Comparison of ENCODE assay signal across 8 mouse cellular contexts in the genomic region with DNA sequence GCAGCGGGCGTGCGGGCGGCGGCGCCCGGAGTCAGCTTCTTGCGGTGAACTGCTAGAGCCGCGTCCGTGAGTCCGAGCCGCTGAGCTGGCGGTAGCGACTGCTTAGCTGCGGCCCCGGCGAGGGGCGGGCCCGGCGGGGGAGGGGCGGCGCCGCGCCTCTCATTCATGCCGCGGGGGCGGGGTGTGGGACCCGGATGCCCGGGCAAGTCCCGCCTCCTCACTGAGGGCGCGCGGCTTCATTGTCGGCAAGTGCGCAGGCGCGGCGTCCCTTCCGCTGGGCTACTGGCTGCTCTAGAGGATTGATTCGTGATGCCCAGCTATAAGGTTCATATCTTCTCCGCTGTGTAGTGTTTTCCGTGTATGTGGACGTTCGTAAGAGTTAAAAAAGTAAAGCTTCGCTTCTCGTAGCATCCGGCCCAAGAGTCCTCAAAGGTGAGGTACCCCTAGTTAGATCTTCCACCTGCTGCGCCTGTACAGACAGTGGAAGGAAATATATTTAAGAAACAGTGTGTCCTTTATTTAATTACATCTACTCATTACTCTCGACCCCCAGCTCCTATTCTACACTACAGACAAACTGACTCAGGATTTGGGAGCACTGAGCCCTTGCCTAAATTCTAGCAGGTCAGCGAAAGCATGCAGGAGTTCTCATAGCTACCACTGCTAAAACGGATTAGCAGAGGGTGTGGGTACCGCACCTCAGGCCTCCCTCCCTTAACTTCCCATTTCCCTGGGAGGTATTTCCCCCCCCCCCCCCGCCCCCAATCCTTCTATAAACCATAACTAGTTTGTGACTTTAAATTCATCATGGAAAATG. TPM values are rescaled to one million over a fixed set of nuclear protein-coding genes. Genes with fewer than 3 reads are reported as not detected.
DNase-seq lines count a peak whose midpoint lies in the region; ATAC-seq and TF ChIP-seq lines count a peak whose summit lies in the region.

Gene Rnf24 (minus strand): TSS at position 146 of the 817 bp plus-strand sequence.

- TF ChIP-seq EP300 in liver, embryonic 14.5 days (IDR thresholded peaks at IDR 0.05; ENCODE audit: low read depth), result no peak
- TF ChIP-seq EP300 in stomach, postnatal 0 days (optimal IDR thresholded peaks at IDR 0.05), result no peak

- peak within 1 kb of the TSS; percentile 89 for H3K4me2 ChIP-seq in heart, embryonic 15.5 days
- peak within 1 kb of the TSS; percentile 97 for H3K4me2 ChIP-seq in liver, embryonic 14.5 days (ENCODE audit: low read depth)
- peak within 1 kb of the TSS; percentile 59 for H3K4me2 ChIP-seq in neural tube, embryonic 11.5 days (ENCODE audit: low read depth)
- H3K4me2 ChIP-seq in stomach, postnatal 0 days (replicated peaks; ENCODE audit: low read depth), result peak within 1 kb of the TSS; percentile 92

- no peaks in the 10 kb centered on the region for H3K27me3 ChIP-seq in heart, embryonic 15.5 days
- no peaks in the 10 kb centered on the region for H3K27me3 ChIP-seq in liver, embryonic 14.5 days (ENCODE audit: control insufficient read depth, insufficient read depth, low read length)
- H3K27me3 ChIP-seq in neural tube, embryonic 11.5 days (ENCODE audit: control insufficient read depth, insufficient read depth, low read length), result no peaks in the 10 kb centered on the region
- no peaks in the 10 kb centered on the region for H3K27me3 ChIP-seq in stomach, postnatal 0 days (ENCODE audit: control insufficient read depth, insufficient read depth, low read length)

- peak; percentile 96 for DNase-seq in CD4-positive, CD25-positive, alpha-beta regulatory T cell, adult 2 months (ENCODE audit: low read depth, low spot score)
- peak; percentile 71 for DNase-seq in fibroblast of lung, adult 2 months (ENCODE audit: low read depth)
- peak; percentile 98 to 99 for DNase-seq in kidney, postnatal 25 days
- peak; percentile 83 to 86 (median 84) for DNase-seq in liver, embryonic 14.5 days (ENCODE audit: low read depth in 3 of 3, low spot score in 3 of 3)
- DNase-seq in neural tube, embryonic 11.5 days (ENCODE audit: low spot score), result peak; percentile 98
- DNase-seq in stomach, postnatal 0 days (ENCODE audit: low spot score), result peak; percentile 97

- TF ChIP-seq CTCF in liver, embryonic 14.5 days (IDR thresholded peaks at IDR 0.05; ENCODE audit: low read depth), result no peak
- TF ChIP-seq CTCF in stomach, postnatal 0 days (IDR thresholded peaks at IDR 0.05; ENCODE audit: low read depth), result no peak

- peaks cover 5% of the 10 kb centered on the region; the same call in 1 of the 2 replicates for H3K4me1 ChIP-seq in brown adipose tissue, adult 24 weeks (ENCODE audit: control insufficient read depth, insufficient read depth, insufficient read length, low read length)
- H3K4me1 ChIP-seq in heart, embryonic 15.5 days (replicated peaks), result peaks cover 20% of the 10 kb centered on the region
- peaks cover 3 to 9% of the 10 kb centered on the region in 2 experiments; a peak in 1 of 4 replicates for H3K4me1 ChIP-seq in liver, embryonic 14.5 days (replicated peaks; ENCODE audit: control insufficient read depth in 2 of 2, insufficient read depth in 2 of 2, low read length in 1 of 2)
- H3K4me1 ChIP-seq in neural tube, embryonic 11.5 days (ENCODE audit: control insufficient read depth, insufficient read depth, low read length), result no peaks in the 10 kb centered on the region
- H3K4me1 ChIP-seq in stomach, postnatal 0 days (replicated peaks; ENCODE audit: control insufficient read depth, insufficient read depth), result no peaks in the 10 kb centered on the region

- WGBS in heart, embryonic 15.5 days, result under 1% methylated on average over 51 of the region's 54 CpGs
- WGBS in liver, embryonic 14.5 days (ENCODE audit: insufficient replicate concordance), result under 1% methylated on average over 54 of the region's 54 CpGs
- WGBS in neural tube, embryonic 11.5 days, result under 1% methylated on average over 53 of the region's 54 CpGs
- WGBS in stomach, postnatal 0 days, result under 1% methylated on average over 45 of the region's 54 CpGs

- H3K9me3 ChIP-seq in heart, embryonic 15.5 days (replicated peaks), result no peaks in the 10 kb centered on the region
- no peaks in the 10 kb centered on the region for H3K9me3 ChIP-seq in liver, embryonic 14.5 days (ENCODE audit: control insufficient read depth, low read length)
- no peaks in the 10 kb centered on the region for H3K9me3 ChIP-seq in neural tube, embryonic 11.5 days (ENCODE audit: control insufficient read depth, low read length)
- no peaks in the 10 kb centered on the region for H3K9me3 ChIP-seq in stomach, postnatal 0 days (ENCODE audit: control insufficient read depth, low read length)

- H3K9ac ChIP-seq in heart, embryonic 15.5 days, result peak within 1 kb of the TSS; percentile 92
- peak within 1 kb of the TSS; percentile 76 for H3K9ac ChIP-seq in liver, embryonic 14.5 days (replicated peaks)
- H3K9ac ChIP-seq in neural tube, embryonic 11.5 days (ENCODE audit: low read length), result peak within 1 kb of the TSS; percentile 84
- peak within 1 kb of the TSS; percentile 87 for H3K9ac ChIP-seq in stomach, postnatal 0 days (ENCODE audit: low read length)

- peak within 1 kb of the TSS; percentile 92 for H3K4me3 ChIP-seq in brown adipose tissue, adult 24 weeks (ENCODE audit: insufficient read depth, low read depth, low read length)
- peak within 1 kb of the TSS; percentile 85 for H3K4me3 ChIP-seq in heart, embryonic 15.5 days
- H3K4me3 ChIP-seq in liver, embryonic 14.5 days (ENCODE audit: insufficient read depth in 1 of 2, low read depth in 2 of 2, low read length in 2 of 2), result peak within 1 kb of the TSS; percentile 70 to 72
- peak within 1 kb of the TSS; percentile 90 for H3K4me3 ChIP-seq in neural tube, embryonic 11.5 days (ENCODE audit: low read depth, low read length)
- peak within 1 kb of the TSS; percentile 97 for H3K4me3 ChIP-seq in stomach, postnatal 0 days (ENCODE audit: low read depth, low read length)

- no peaks in the 10 kb centered on the region for H3K36me3 ChIP-seq in heart, embryonic 15.5 days
- H3K36me3 ChIP-seq in liver, embryonic 14.5 days (replicated peaks; ENCODE audit: control insufficient read depth, insufficient read depth, low read depth), result no peaks in the 10 kb centered on the region
- no peaks in the 10 kb centered on the region for H3K36me3 ChIP-seq in neural tube, embryonic 11.5 days (ENCODE audit: control insufficient read depth, insufficient read depth, low read length)
- H3K36me3 ChIP-seq in stomach, postnatal 0 days (ENCODE audit: control insufficient read depth, insufficient read depth, low read length), result no peaks in the 10 kb centered on the region

- peak; percentile 98 for ATAC-seq in heart, embryonic 15.5 days (replicated peaks; ENCODE audit: insufficient number of reproducible peaks, insufficient read depth, low FRiP score, low read depth)
- peak; percentile 98 for ATAC-seq in liver, embryonic 14.5 days (ENCODE audit: insufficient read depth)
- ATAC-seq in neural tube, embryonic 11.5 days (ENCODE audit: insufficient read depth, low FRiP score, low TSS enrichment), result peak; percentile 93
- ATAC-seq in stomach, postnatal 0 days (ENCODE audit: low FRiP score, low TSS enrichment), result peak; percentile 98

- peak within 1 kb of the TSS; percentile 75 for H3K27ac ChIP-seq in brown adipose tissue, adult 24 weeks (replicated peaks; ENCODE audit: low read depth, low read length)
- peak within 1 kb of the TSS; percentile 81 for H3K27ac ChIP-seq in heart, embryonic 15.5 days
- no peak within 1 kb of the TSS for H3K27ac ChIP-seq in liver, embryonic 14.5 days
- H3K27ac ChIP-seq in neural tube, embryonic 11.5 days (ENCODE audit: low read depth, low read length), result peak within 1 kb of the TSS; percentile 98
- H3K27ac ChIP-seq in stomach, postnatal 0 days (replicated peaks), result peak within 1 kb of the TSS; percentile 73; the same call in 1 of the 2 replicates

RNA-seq across cellular contexts. Expression of gene Rnf24, which starts in this region (rescaled TPM):
- 8.5 and 13.8 TPM in 2 replicates for polyA plus RNA-seq in brown adipose tissue, adult 24 weeks (2012; ENCODE audit: insufficient read depth, insufficient read length, missing spikeins)
- polyA plus RNA-seq in heart, embryonic 15.5 days (2015; fragmentation: Nextera tagmentation; extraction: Ambion mirVana), result 2.0 and 2.3 TPM in 2 replicates
- polyA plus RNA-seq in liver, embryonic 14.5 days (2012; rRNA removed), result 0.49 and 0.55 TPM in 2 replicates
- polyA plus RNA-seq in liver, embryonic 14.5 days (2014; fragmentation: Nextera tagmentation; extraction: Ambion mirVana), result 0.32 and 0.38 TPM in 2 replicates
- polyA plus RNA-seq in neural tube, embryonic 11.5 days (2014; fragmentation: Nextera tagmentation; extraction: Ambion mirVana), result 11.0 TPM in 2 replicates
- polyA plus RNA-seq in stomach, postnatal 0 days (2015; fragmentation: Nextera tagmentation; extraction: Ambion mirVana), result 1.2 and 1.3 TPM in 2 replicates

Comparison
In these comparisons a context has a peak if more than half of its experiments do, and no peak if none do; other contexts are left out.
1. Peak in DNase-seq, ATAC-seq, H3K4me3 ChIP-seq, H3K9ac ChIP-seq and H3K4me2 ChIP-seq in liver, embryonic 14.5 days; RNA of the gene not detected or under 1 TPM.